Mouse (Mus musculus) CD4-positive, CD25-positive, alpha-beta regulatory T cell, adult 2 months (primary cell): ENCODE data around the gene Olfr1346.
"Not testable (repeated sequence)": the region's sequence is repeated elsewhere in the genome, so short reads cannot be mapped to it uniquely, and the experiment has no call there.

Source experiments
- DNase-seq: peaks from one replicate; pipeline ENCODE4 v3.0.0-alpha.2; 2012; ENCODE audit warnings: low read depth, low spot score

Olfr1346 gene

GRCm38 (mm10) chr7:6466951-6467350 lies at the start of gene Olfr1346:
Gene Olfr1346 (plus strand): TSS chr7:6467101.
- DNase-seq, result no peak

DNA sequence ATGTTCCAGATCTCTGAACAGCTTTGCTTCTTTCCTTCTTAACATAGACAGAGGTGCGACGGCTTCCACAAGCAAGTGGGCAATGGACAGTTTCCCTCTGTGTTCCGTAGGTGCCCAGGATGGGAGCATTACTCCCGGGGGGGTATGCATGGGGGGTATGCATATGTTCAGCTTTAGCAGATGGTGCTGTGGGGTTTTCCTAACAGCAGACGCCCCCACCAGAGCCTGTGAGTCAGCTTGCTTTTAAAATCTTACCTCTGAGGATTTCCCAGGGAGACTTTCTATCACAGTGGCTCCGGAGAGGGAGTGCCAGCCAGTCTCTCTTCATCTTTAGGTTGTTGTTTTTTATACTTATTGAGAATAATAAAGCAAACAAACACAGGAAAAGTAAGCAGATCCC lies 47.0 kb upstream of the Olfr1346 start:
- DNase-seq, result no peak

DNA sequence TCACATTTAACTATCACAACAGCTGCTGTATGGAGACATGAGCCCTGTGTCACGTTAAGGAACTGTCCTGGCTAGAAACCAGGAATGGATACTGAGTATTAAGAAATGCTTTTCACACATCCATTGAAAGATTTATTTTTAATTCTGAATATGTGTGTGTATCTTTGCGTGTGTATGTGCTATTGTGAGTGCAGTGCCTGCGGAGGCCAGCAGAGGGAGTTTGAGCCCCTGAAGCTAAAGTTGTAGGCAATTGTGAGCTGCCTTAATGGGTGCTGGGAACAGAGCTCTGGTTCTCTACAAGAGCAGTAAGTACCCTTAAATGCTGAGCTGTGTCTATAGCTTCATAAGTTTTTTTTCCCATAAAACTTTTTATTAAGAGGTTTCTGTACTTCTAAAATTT lies 37.5 kb upstream of the Olfr1346 start:
- peak; percentile 3 for DNase-seq

GRCm38 (mm10) chr7:6430342-6430741 lies 36.6 kb upstream of the Olfr1346 start:
- DNase-seq, result peak; percentile 70

- DNase-seq, result no peak
These were observed 28.5 kb upstream of the Olfr1346 start, which contains the start of gene Olfr1344 for GRCm38 (mm10) chr7:6438388-6438787. Gene Olfr1344 (plus strand): TSS chr7:6438688.

DNA sequence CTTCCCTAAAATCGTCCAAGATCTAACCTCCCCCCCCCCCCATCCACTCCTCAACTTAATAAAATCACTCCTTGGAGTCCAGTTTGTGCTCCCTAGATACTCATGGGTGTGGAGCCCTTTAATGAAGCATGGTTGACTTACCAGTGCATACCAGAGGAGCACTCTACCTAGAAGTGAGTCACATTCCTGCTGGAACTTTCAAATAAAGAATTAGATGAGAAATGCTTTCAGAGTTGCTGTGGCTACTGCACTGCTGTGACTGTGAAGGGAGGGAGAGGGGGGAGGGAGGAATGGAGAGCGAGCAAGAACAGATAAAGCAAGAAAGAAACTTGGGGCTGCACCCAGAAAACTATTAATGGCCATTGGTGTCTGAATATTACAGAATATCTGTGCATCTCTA lies 25.7 kb upstream of the Olfr1346 start:
- no peak for DNase-seq

DNA sequence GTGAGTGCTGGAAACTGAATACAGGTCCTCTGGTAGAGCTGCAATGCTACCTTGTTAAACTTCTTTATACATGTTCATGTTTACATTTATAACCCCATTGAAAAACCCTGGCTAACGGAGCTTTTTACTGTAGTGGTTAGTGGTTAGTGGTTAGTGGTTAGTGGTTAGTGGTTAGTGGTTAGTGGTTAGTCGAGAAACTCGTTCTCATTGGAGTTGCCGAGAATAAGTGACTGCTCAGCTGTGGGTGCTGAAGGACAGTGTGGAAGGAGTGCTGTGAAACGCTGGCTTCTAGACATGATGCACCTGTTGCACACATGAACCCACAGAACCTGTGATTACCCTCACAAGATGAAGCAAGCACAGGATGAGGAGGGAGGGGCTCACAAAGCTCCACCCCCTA lies 19.1 kb upstream of the Olfr1346 start:
- no peak for DNase-seq

DNA sequence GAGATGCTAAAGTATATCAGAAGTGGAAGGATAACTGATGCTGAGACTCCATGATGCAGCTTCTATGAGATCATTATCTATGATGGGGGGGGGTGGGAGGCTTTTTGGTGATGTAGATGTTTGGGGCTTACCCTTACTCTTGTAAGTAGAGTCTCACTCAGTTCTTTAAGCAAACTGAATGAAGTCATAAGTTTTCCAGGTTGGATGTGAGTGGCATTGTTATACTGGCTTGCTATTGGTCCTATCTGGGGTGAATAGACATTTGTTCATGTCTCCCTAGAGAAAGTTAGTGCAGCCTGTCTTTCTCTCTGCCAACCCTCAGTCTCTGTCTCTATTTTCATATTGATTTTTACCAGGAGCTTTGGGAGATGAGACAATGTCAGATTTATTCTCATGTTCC lies 11.0 kb upstream of the Olfr1346 start, which contains the start of gene Olfr1336:
Olfr1336 (plus strand) TSS at position 301 of the 400 bp plus-strand sequence.
- DNase-seq, result no peak

GRCm38 (mm10) chr7:6456399-6456798 lies 10.5 kb upstream of the Olfr1346 start:
- DNase-seq, result no peak

DNA sequence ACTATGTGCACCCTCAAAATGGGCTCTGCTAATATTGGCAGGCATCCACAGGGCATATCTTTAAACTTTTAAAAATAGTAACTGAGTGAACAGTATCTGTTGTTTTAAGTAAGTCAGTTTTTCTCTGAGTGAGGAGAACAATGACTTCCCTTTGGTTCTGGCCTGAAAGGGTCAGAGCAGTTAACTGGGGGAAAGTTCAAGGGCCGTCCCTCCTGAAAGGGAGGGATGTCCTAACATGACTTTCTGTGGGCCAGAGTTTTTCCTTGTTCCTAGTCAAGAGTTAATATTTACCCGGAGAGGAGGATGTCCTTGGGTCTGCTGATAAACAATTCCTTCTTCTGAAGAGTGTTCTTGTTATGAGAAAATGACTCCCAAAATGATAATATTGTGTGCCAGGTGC lies 10.7 kb downstream of the Olfr1346 start:
- DNase-seq, result not testable (repeated sequence)

GRCm38 (mm10) chr7:6486841-6487240 lies 19.9 kb downstream of the Olfr1346 start, which contains the start of gene Olfr5:
Gene Olfr5 (minus strand): TSS chr7:6486941.
- no peak for DNase-seq

GRCm38 (mm10) chr7:6499655-6500054 lies 32.8 kb downstream of the Olfr1346 start, which contains the start of gene Olfr1347:
Gene Olfr1347 (minus strand): TSS chr7:6499755.
- DNase-seq, result no peak

DNA sequence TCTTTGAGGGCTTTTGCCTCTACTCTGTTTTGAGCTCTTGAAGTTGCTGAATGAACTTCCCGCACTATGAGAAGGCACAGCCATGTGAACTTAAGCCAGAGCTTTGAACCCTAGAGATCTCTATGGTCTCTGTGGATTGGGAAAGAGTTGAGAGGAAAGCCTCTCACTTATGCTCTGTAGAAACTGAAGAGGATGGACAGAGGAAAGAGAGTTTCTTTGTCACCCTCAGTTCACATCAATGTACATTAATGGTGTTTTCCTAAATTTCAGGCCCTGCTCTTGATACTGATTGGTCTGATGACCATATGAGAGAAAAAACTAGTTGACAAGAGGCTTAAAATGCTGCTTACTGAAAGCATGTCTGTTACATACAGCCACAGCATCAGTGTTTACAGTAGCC lies 41.7 kb downstream of the Olfr1346 start, which contains the start of gene Olfr1348:
Olfr1348 (minus strand) TSS at position 101 of the 400 bp plus-strand sequence.
- DNase-seq, result no peak

GRCm38 (mm10) chr7:6521666-6522065 lies 54.8 kb downstream of the Olfr1346 start:
- no peak for DNase-seq

DNA sequence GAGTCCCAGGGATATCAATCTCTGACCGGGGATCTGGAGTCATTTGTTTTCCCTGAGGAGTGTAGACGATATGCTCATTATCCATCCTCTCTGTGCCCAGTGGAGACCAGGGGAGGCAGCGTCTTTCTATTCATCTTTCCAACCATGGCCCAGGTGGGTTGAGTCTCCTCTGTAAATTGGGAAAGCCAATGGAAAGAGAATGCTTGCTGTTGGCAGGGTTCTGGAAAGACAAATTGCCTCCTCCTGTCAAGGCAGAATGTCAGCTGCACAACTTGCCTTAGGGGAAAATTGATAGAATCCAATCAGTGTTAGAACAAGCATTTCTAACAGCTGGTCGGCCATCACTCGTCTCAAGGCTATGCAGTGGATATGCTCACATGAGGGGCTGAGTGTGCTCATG lies 55.9 kb downstream of the Olfr1346 start, which contains the start of gene Olfr1349:
Olfr1349 (minus strand) TSS at position 101 of the 400 bp plus-strand sequence.
- no peak for DNase-seq

DNA sequence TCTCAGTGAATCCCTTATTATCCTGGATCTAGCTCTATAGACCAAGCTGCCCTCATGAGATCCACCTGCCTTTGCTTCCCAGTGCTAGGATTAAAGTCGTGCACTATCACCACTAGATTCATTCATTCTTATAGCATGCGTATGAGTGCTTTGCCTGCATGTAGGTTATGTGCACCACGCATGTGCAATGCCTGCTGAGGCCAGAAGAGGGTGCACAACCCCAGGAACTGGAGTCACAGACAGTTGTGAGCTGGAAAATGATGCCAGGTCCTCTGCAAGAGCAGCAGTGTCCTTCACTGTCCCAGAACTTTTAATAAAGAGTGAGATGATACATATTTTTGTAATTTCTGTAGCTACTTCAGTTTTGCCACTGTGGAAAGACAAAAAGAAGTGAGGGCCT lies 58.1 kb downstream of the Olfr1346 start:
- no peak for DNase-seq

DNA sequence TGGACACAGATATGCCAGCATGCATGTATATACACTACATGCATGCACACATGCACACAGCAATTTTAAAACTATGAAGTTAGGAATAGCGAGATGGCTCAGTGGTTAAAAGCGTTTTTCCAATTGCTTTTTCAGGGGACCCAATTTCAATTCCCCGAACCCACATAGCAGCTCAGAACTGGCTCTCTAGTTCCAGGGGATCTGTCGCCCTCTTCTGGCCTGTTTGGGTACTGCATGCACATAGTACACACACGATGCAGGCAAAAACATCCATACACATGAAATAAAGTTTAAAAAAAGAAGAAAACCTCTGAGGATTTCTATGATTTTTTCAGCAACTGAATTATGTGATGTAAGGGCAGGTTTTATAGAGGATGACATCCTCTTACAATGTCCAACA lies 59.2 kb downstream of the Olfr1346 start:
- peak; percentile 11 for DNase-seq
